Mouse (Mus musculus): ENCODE measurements around the gene Lsamp.

The Lsamp gene

DNA sequence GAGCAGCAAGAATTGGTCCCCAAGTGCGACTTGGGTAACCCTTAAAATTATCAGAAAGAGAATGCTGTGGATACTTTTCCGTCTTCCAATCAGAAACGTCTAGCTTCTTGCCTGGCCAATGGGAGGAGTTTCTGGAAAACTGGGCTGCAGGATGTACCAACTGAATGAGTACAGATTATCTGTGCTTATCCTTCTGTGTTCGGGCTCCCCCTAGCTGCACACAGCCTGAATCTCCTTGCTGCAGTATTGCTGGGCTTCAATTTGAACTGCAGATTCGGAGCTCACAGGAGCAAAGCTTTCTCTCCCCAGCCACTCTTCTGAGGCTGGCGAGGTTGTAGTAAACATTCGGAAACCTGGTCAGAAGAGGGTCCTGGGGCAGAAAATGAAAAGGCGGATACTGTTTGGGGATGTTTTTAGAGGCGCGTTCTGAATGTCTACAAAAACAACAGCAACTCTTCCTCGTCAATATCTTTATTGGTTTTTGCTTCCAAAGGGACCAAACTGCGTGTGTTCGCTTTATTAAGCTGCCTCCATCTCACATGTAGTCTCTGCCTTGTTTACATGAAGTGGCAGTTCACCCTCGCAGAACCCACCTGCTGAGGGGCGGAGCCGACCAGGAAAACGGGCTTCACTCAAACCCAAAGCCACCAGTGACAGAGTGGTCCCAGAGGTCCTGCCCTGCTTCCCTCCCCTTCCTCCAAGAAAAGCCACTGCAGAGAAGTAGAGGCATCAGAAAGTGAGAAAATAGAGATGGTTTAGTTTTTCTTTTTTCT, 984.1 kb downstream of the Lsamp start:
- peak; percentile 85 to 86 for DNase-seq

DNA sequence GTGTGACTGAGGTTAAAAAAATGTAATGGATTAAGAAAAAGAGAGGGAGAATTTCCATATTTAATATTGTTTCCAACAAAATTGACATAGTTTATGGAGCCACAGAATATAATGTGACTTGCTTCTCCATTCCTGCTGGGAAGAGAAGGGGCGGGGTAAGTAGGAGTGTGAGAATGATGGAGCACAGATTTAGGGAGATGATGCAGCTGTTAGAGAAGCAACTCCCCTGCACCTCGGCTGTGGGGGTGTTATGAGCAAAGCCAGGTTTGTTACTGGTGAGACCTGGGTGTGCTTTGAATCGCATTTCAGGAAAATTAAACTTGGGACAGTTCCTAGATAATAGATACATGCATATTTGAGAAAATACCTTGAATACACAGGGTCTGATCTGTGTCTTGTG, 987.2 kb downstream of the Lsamp start:
- no peak for DNase-seq

DNA sequence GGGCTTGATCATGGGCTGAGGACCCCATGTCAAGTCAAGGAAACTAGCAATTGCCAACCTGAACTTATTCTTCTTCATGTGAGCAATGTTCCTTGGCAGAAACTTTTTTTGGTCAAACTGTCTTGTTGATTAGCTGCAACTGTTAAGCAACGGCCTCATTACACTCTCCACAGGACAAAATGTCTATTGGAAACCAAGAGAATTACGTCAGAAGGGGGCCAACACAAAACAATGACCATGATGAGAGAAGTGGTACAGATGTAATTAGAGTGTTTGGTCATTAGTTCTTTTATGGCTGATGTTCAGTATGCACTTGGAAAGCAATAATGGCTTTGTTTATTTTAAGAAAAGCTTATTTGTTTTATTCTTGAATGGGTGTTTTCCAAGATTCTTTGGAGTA, 989.9 kb downstream of the Lsamp start:
- DNase-seq = no peak

DNA sequence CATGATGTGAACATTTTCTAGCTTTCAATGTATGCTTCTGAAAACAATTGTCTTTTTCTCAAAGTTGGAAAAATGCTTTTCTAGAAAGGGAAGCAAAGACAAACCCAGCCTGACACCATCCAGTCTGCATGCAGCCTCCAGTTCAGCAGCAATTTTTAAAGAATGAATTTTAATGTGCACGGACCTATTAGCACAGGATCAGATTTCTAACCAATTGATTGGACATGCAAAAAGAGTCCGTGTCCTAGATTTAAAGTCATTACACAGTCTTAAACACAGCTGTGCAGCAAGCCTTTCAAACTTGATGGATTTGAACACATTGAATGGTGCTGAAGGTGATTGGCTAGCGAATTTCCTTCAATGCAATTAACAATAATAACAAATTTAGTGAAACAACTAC, 998.9 kb downstream of the Lsamp start:
- DNase-seq = no peak

DNA sequence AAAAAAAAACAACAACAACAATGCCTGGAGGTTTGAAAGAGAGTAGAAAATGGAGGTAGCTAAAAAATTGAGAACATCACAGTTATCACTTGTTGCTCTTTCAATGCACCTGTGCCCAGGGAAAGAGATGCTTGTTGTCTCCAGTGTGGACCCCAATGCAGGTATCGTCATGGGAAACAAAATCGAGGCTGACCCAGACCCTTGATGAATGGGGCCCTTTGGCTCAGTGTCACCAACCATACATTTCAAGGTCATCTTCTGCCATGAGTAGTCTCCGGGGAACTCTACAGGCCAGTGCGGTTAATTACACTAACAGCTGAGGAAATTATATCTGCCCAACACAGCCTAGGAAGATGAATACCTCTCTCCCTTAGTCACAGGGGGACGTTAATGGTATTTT, 1023.4 kb downstream of the Lsamp start:
- DNase-seq = no peak

DNA sequence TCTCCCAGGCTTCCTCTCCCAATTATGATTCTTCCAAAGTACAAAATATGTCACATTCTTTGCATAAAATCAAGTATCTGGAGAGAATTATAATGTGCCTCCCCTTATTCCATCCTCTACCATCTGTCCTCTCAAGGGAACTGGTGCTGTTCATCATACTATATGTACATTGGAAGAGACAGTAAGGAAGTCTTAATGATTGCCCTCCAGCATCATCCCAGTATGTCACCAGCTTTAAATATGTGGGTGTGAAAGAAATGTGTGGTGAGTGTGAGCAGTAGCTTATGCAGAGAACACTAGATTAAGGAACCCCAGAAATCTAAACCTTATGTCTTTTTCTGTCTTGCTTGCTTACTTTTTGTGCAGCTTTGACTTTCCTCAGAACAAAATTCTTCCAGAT, 1050.6 kb downstream of the Lsamp start:
- DNase-seq = no peak

DNA sequence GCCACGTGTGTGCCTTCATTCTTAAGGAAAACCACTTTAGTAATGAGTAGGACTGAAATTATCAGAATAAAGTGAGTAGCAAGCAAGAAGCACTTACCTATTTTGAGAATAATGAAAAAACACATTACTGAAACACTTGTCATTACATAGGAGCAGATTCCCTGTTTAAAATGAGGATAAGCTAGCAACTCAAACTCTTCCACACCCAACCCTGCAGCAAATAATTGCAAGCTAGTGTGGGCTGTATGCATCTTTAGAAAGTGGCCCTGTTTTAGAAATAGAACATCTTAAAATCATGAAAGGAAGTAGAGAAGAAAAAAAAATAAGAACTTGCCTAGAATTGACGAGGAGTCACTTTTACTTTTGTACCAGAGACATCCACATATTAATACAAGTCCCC, 1057.5 kb downstream of the Lsamp start:
- no peak for DNase-seq

DNA sequence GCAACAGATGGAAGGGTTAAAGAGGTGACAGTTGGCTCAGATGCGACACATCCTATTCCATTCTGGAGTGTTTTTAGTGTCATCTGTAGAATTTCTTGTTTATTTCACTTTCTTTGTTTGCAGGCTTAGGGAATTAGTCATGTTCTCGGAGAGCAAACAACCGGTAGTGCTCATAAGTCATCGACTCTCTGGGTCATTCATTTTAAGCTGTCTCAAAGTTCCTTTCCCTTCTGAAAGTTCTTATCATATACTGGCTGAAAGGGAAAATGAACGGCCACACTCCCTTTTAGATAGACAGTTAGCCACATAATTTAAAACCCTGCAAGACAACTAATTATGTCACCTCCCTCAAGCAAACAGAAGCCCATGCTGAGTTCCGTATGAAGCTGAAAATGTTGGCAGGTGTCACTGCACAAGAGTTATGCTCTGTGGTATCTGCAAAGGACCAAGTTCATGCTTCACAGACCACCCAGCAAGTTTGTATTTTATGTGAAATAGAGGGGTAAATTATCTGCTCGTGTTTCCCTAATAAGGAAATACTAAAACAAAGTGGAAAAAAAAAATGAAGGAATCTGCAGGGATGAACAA, 1079.2 kb downstream of the Lsamp start:
- no peak for DNase-seq

DNA sequence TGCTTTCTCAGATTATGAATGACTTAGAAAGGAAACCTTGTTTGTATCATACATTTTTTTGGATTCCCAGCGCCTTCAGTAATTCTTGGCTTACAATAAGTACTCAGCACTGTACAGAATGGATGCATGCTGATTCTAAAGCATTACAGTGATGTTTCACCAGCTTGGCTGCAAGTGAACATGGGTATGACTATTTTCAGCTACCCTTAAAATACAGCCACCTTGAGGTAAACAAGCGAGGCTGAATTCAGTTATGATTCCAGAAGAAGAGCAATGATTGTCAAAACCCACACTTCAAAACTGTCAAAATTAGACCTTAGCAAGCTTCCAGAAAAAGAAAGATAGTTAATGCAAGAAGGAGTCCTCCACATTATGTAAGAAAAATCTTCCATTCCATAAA, 1089.3 kb downstream of the Lsamp start:
- no peak for DNase-seq

DNA sequence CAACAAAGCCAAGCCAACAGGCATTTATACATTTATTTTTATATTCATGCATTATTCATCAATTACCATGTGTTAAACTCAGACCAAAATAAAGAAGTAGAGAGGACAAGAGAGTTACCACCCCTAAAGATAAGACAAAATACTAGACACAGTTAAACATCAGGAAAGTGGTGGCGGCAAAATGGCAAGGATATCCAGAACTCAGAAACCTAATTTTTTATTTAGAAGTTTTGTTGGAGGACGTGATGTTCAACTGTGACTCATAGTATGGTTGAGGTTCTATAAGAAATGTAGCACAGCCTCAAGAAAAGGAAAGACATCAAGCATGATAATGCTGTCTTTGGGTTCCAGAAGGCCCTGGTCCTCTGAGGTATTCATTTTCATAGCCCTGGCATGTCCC, 1104.5 kb downstream of the Lsamp start:
- no peak for DNase-seq

DNA sequence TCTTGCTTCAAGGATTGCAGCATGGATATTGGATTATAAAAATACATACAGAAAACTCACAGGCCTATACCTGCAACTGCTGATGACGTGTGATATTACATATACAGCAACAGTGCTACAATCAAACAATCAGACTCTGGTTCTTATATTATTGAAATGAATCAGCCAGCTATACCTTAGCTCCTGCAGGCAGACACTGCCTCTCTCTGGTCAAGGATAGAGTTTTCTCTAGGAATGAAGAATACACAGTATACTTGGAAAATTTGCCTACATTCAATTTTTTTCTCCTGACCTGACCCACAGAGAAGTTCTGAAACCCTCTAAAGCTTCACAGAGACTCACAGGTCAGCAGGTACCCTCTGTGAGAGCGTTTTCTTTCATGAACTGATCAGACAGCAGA, 1105.9 kb downstream of the Lsamp start:
- no peak for DNase-seq

DNA sequence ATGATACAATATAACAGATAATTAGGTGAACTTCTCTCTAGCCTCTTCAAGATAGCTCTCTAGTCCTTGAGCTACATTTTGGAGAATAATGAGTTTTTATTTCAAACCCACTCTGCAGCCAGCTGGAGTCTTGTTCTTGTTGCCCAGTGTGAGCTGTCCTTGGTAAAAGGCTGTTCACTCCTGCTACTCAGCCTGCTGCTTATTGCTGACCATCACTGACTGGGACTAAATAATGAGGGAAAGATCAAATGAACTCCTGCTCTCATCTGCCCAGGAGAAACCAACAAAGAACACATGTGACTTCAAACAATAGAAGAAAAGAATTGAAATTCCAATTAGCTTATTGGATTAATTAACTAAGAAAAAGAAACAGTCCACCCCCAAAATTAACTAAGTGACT, 1107.1 kb downstream of the Lsamp start:
- no peak for DNase-seq

DNA sequence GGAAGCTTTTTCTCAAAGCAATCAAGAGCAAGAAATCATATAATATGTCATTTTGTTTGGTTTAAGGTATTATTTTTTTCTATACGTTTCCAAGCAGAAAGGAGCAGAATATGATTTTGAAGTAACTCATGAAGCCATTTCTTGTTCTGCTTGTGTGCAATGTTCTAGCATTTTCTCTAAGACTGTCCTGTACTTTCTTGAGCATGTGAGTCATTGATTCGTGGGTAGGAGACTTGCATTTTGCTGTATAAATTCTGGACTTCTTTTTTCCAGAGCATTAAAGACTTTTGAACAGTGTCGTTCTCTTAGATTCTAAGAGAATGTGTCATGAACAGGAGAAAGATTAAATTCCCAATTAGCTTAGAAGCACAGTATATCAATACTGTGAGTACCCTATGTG, 1118.6 kb downstream of the Lsamp start:
- no peak for DNase-seq

DNA sequence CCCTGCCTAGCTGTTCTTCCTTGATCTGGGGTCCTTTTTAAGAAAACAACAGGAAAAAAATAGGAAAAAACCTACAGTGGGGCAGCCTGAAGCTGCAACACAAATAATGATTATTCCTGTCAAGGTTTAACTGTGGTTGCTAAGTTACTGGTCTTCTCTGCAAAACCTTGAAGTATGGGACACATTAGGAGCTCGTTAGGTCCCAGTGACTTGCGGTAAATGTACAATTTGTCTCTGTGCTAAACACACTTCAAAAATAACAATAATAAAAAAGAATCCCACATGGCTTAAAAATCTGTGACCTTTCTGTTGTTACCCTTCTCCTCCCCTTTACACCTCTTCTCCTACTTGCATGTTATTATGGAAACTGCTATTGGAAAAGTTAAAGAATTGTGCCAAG, 1140.2 kb downstream of the Lsamp start:
- no peak for DNase-seq

DNA sequence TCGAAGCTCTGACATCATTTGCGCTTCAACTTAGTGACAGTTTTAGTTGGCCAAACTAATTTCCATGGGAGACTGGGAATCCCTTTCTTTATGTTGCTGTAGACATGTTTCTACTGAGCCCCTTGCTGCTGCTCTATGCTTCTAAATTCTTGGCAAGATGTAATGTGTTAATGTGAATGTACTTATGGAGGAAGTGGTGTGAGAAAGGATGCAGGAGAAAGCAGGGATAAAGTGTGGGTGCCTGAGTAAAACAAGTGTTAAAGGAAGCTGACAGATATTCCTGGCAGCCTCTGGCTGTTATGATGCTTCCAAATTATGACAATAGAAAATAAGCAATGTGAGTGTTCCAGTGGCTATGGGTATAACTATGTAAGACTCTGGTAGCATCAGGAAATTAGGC, 1140.9 kb downstream of the Lsamp start:
- no peak for DNase-seq

DNA sequence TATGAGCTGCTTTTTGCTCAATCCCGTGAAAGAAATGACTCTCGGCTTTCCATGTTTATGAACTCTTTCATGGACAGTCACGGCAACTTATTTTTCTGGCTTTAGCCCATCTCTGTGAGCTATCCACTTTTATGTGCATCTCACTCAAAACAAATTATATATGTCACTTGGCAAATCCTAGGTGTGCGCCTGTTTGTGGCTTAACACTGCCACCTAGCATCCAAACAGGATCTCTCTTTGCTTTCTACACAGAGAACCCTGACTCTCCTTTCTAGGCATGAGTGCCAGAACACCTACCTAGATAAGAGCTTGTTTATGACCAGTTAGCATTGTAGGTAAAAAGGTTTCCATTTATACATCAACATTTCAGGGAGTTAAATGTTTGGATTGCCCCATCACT, 1146.9 kb downstream of the Lsamp start:
- DNase-seq = peak; percentile 5 to 26

DNA sequence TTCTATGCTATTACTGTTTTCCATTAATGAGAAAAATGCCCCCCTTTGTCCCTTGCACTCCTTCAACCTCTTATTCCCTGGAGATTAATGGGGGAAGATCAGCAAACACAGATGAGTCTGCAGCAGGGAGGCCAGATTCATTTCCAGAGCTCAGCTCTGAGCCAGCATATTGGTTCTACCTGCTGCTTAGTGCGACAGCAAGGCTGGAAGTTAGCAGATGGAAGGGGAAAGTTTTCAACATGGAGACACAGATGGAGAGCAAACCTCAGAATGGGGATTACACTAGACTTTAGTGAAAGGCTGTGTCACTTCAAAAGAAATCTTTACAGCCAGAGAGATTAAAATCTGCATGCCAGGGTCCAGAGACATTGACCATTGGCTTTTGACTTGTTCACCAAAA, 1188.7 kb downstream of the Lsamp start:
- no peak for DNase-seq

DNA sequence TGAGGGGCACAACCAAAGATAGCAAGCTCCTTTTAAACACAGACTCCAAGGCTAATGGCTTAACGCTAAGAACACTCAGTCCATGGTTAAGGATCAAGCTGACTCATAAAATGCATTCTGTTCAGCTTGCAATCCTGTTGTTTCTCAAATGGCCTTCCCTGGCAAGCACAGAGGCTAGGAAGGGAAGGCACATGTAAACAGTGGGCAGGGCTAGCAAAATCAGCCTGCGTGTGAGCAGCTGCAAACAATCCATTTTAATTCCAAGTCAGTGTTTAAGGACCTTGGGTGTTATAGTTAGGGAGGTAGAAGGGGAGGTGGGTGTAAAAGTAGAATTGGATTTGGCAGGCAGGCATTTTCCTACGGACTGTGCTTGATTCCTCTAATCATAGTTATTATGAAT, 1195.4 kb downstream of the Lsamp start:
- no peak for DNase-seq

DNA sequence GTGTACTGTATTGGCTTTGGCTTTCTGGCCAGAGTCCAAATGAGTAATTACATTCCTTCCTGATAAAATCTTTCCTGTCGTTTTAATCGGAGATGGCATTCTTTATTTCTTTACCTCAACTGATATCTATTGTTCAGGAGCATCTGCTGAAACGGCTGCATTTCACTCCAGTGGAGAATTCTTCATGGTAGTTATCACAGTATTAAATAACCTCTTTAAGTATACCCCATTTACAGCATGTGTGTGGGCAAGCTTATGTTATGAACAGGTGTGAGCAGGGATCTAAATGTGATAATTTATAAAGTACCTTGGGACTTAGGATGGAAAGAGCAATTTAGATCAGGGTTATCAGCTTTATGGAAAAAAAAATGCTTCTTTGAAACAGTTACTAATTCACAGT, 1196.7 kb downstream of the Lsamp start:
- DNase-seq = no peak

DNA sequence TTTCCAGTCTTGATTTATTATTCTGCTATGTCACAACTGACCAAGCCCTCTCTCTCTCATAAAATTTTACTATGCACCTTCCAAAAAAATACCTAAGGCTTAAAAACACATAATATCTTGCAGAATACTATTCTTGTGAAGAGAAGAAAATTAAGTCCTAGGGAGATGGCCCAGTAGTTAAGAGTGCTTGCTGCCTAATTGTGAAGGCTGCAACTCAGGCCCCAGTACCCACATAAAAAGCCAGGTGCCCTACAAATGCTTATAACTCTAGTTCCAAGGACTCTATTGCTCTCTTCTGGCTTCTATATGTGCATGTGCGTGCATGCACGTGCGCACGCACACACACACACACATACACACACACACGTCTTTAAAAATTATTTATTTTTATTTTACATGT, 1225.9 kb downstream of the Lsamp start:
- DNase-seq = no peak

DNA sequence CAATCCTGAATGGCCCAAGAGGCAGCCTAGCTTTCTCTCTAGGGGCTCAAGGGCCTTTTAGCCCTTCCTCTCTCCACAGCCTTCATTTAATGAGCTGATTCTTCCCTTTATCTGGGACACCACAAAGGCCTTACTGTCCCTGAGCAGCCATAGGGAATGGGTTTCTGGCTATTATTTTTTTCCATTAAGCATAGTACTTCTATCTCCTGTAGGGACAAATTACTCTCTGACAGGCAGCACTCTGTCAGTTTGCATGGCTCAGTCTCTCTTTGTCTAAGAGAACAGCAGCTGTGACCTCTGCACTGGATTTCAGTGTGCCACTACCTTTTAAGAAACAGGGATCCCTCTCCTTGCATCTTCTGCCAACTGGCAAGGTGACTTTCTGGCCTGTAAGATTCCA, 1251.7 kb downstream of the Lsamp start:
- DNase-seq = no peak

DNA sequence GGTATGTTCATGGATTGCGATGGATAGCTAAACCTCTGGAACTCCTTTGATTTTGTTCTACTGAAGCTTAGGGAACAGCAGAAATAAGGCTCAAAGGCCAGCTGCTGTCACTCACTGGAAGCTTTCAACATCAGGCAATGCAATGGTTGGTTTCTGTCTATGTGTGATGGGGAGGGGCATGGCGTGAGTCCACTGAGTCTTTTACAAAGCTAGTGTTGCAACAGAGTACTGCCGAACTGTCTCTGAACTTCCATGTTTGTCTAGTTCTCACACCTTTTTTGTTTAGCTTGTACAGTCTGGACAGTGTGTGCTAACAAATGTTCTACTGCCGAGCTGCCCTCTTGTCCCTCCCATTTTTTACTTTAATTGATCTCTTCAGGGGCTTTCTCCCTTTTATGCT, 1258.7 kb downstream of the Lsamp start:
- no peak for DNase-seq

DNA sequence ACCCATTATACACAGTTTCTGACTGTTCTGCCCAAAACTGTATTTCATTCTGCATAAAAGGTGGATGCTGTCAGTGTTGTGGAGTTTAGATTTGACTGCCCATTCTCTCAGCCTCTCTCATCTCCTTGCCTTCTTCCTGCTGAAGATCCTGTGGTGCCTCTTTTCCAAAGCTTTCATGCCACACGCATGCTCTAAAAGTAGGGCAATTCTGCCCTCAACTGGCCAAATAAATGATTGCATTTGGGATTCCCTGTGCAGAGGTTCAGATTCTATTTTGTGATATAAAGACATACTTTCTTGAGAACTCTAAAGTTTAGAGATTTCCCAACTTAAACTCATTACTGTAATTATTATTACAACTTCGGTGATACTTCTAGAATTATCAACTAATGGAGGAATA, 1260.5 kb downstream of the Lsamp start:
- peak; percentile 37 to 73 for DNase-seq

DNA sequence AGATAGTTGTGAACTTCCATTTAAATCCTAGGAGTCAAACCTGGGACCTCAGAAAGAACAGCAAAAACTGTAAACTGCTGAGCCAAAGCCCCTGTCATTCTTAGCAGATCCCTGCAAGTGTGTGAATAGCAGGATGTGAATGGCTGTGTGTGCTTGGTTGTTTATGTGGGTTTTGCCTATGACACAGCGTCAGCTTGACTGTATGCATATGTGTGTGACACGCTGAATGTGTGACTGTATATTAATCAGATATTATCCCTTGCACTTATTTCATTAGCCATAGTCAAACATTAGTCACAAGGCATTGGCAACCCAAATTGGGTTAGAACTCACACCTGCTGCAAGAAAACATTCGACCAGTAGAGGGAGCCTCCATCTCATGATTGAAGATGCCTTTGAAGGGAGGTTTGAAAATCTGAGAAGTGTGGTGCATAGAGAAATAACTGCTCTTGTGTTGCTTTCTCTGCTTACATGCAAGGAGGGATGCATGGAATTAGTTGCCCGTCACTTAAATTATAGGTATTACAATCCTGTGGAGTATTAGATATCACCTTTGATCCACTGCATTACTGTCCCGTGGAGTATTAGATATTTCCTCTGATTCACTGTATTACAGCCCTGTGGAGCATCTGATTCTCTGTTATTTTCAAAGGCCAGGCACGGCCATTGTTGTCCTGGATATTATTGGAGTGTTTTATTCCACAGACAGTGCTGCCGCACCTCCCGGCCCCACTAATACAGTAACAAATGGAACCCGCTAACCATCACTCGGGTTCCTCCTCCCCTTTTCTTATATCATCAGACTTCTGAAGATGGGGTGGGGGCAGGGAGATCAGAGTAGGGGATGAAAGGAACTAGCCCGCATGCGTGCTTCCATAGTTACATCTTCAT, 1274.2 kb downstream of the Lsamp start:
- DNase-seq = peak; percentile 70 to 85

Measured in cerebellum, postnatal 36 days (tissue).